Mouse (Mus musculus): ENCODE measurements around the gene Pacs2.

DNA sequence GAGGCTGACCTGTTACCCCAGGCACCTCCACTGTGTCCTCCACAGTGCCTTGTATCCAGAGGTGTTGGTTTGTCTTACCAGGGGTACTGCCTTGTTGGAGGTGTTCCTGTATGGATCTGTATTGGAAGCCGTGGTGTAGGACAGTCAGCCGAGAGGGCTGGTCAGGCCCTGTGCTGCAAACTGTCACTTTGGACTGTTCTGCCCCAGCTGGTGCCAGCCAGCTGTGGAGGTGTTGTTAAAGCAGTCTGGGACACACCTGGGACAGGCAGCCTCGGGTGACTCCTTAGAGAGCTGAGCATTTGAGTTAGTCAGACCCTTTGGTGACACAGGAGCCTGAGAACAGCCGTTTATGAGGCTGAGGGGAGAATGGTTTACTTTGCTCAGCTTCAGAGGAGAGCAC, 15.7 kb downstream of the Pacs2 start:
- TF ChIP-seq CTCF (IDR thresholded peaks at IDR 0.05; ENCODE audit: extremely low read depth, insufficient read depth, low read length) (no peak), POLR2A (IDR thresholded peaks at IDR 0.05; ENCODE audit: extremely low read depth, insufficient read depth, low read length) (no peak)
